Mouse (Mus musculus): ENCODE measurements around the gene Capn10.

Gene Capn10

DNA sequence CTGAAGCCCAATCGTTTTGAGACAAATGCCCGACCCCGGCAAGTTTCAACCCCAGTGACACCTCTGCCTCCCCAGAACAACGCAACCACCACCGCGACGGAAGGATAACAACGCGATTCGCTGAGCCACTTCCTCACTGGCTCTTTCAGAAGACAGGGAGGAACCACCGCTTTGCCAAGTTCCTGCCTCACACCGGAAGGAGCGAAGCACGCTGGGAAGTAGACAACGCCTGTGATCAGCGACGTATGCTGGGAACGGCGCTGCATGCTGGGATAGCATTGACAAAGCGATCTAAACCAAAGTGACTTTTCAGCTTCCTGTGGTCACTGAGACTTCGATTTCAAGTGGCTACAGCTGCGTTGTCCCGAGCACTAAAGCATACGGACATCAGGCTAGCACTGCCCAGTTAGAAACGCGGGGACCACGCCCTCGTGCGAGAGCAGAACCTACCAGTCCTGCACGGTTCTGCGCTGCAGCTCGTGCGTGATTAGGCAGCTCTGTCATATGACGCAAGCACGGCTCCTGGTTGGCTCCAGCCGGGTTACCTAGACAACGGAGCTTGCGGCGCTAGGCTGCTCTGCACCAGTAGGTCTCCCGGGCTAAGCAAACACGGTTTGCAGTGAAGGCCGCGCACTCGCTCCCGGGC lies at the start of gene Capn10:
TSS of gene Capn10 (plus strand) at position 195 of the 646 bp plus-strand sequence.
- DNase-seq (ENCODE audit: low spot score in 2 of 2): peak; percentile 92 to 94

DNA sequence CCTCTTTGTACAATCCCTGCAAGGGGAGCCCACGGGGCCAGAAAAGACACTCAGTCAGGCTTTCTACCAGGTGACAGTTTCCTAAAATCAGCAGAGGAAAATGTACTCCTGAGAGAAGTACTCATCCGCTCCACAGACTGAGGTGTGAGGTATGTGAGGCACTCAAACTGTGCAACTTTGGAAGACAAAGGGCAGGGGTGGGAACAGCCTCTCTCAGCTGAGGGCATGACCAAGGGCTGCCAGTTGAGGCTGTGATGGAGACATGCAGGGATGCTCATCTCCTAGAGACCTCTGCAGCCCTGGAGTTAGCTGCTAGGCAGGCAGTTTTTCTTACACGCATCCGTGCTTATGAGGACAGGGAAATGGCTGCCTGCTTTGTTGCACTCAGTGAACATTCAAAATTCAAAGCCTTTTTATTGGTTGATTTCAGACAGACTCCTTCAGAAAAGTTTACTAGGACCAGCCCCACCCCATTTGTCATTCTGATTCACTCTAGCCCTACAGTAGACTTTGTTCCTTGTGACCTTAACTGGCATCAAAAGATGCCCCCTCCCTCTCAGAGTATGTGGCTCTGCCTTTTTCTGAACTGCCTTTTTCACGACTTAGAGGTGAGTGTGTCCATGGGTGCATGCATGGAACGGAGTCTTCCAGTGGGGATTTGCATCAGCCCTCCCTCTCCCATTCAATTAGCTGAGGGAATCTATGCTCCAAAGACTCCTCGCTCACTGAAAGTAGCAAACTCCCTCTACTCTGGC lies 45.1 kb upstream of the Capn10 start:
- DNase-seq (ENCODE audit: low spot score in 2 of 2): no peak

DNA sequence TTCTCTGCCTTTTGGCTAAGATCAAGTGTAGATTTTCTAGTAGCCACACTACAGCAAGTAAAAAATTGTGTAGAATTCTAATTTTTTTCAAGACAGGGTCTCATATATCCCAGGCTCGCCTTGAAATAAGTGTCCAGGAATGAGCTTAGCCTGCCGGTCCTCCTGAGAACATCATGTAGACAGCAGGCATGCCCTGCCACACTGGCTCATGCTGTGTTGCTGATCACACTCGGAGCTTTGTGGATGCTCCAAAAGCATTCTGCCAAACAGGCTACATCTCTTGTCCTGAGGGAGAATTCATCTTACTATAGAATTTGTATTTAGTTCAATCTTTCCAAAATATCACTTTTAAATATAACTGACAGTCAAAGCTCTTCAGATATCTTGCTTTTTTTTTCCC lies 41.4 kb upstream of the Capn10 start:
- no peak for DNase-seq (ENCODE audit: low spot score in 2 of 2)

DNA sequence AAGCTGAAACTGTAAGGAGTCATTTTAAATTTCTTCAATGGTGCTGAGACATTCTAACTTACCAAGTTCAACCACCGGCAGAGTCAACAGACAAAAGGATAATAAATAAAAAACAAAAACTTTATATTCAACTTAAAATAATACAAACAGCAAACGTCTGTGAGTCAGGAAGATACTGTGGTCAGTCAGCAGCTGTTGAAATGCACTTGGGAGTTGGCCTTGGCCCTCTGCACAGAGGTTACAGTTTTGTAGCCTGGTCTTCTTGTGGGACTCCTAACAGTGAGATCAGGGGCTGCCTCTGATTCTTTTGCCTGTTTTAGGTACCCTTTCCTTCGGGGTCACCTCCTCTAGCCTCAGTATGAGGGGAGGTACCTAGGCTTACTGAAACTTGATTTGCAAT lies 40.3 kb upstream of the Capn10 start:
- no peak for DNase-seq (ENCODE audit: low spot score in 2 of 2)

DNA sequence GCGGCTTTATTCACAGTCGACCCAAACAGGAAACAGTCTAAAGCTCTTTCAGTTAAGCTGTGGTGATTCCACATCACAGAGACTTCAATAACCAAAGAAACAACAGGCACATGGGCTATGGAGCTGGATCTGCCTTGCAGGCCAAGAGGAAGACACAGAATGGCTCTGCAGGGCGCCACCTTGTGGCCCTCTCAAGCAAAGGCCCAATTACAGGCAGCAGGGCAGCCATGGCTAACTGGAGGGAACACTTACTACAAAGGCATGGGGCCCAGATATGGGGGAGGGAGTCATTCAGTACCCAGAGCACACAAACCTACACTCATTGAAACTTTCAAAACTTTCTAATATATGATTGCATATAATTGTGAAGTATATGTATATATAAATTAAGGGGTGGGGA lies 39.1 kb upstream of the Capn10 start:
- peak; percentile 69 to 79 for DNase-seq (ENCODE audit: low spot score in 2 of 2)

DNA sequence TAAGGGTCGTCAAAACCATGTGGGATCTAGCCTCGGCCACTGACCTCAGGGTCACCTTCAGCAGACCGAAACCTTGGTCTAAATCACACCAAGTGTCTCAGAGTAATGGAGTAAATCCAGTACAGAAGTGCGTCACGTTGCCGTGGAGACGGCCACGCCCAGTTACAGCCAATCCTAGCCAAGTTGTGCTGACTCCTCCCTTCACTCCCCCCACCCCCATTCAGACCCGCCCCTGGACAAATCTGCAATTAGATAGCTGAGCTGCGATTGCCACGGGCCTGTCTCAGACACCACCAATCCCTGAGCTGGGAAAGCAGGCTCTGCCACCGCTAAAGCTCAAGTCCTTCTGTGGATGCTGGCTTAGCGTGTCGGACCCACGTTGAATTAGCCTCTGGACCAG lies 31.4 kb upstream of the Capn10 start, which contains the start of gene Ankmy1:
TSS of gene Ankmy1 (minus strand) at position 121 of the 400 bp plus-strand sequence.
- peak; percentile 58 to 71 for DNase-seq (ENCODE audit: low spot score in 2 of 2)

DNA sequence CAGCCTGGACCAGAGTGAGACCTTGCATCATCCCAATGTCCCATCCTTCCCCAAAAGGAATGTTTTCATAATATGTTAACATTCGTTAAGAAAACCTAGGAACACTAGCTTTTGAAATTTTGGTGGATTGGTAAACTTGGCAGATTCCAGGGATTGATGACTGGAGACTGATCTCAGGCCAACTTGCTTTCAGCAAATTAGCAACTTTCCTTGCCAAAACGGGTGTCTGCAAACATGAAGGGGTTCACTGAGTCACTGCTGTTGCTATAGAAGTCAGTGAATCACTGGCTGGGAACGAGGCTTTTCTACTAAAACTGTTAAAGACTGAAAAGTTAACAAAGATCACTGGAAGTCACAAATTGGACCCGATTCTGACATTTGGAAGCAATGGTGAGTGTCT lies 30.5 kb upstream of the Capn10 start:
- DNase-seq (ENCODE audit: low spot score in 2 of 2): no peak

DNA sequence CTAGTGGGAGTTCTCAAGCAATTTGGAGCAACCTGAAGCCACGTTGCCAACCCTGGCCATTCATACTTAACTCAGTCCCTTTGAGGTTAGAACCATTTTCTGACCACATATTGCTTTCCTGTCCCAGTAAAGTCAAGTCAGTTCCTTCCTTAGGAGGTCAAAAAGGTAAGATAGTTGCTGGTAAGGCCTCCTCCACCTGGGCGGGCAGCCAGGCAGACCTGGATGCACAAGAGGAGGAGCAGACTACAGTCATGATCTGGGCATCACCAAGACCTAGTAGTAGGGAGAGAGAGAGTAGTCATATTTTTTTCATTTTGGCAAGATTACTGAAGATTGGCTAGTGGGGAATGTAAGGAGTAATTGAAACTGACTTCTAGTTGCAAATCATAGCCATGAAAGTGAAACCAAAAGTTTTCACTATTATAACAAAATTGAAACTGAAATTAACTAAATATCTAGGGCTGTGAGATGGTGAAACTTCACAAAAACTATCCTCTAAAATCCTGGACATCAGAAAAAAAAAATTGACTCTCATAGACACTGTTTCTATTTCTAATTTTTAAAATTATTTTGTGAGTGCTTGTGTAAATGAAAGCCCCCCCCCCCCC lies 28.4 kb upstream of the Capn10 start:
- DNase-seq (ENCODE audit: low spot score in 2 of 2): no peak

DNA sequence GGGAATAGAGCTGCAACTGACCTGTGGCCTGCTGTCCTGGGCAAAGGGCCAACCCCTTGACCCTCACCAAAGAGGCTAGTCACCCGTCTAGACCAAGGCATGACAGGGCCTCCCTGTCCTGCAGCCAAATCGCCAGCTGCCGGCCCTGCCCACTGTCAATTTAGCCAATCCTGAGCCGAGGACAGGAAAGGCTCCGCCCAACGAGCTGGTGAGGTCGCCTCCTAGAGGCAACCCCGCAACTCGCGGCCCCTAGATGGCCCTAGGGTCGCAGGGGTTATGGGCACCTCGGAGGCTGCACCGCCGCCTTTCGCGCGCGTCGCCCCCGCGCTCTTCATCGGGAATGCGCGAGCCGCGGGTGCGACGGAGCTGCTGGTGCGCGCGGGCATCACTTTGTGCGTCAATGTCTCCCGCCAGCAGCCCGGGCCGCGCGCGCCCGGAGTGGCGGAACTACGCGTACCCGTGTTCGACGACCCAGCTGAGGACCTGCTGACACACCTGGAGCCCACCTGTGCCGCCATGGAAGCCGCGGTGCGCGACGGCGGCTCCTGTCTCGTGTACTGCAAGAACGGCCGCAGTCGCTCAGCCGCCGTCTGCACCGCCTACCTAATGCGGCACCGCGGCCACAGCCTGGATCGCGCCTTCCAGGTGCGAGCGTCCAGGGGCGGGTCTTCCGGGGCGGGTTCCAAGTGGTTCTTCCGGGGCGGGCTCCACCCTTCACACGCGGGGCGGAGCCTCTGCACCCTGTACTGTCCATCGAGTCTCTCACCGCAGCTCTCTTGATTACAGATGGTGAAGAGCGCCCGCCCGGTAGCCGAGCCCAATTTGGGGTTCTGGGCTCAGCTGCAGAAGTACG lies 27.2 kb upstream of the Capn10 start, which contains the start of gene Dusp28:
TSS of gene Dusp28 (plus strand) at position 203 of the 853 bp plus-strand sequence.
- peak; percentile 68 to 78 for DNase-seq (ENCODE audit: low spot score in 2 of 2)

DNA sequence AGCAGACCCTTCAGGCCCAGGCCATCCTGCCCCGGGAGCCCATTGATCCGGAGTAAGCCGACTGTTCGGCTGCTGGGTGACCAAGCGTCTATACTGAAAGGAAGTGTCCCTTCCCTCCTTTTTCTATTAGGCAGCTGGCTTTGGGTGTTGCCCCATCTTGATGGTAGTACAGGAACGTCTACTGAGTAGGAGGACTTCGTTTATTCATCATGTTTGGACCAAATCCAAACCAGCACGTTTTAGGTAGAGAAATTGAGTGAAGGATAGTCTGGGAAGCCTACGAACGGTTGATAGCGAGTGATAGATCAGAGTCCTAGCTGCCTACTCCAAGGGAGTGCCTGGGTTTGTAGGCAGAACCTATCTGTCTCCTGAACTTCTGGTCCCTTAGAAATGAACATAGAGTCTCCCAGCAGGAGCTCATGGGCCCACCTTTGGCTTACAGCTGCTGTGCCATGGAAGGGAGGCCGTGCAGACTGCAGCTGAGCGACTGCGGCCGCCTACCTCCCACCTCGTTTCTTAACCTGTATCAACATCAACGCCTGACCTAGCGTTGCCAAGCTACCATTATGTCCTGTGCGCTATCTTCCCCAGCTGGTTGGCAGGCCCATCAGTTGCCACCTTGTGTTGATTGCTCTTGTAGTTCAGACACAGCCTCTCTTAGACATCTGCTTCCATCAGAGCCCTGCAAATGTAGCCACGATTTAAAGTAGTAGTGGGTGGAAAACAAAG lies 26.4 kb upstream of the Capn10 start:
- no peak for DNase-seq (ENCODE audit: low spot score in 2 of 2)

DNA sequence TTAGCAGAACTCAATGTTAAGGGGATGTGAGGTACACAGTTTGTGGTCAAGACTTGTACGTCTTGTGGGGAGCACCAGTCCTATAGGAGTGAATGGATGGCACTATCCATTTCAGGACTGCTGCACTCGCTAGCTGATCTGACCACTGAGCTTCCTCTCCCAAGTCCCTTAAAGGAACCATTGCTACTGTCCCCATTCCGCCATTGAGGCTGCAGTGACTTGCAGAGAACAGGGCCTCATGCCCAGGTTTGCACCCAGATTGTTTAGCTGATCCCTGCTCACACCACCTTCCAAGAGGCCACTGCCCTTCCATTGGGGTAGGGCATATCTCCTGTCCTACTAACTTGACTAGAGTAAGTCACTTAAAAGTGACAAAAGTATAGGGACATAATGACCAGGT lies 25.5 kb upstream of the Capn10 start:
- no peak for DNase-seq (ENCODE audit: low spot score in 2 of 2)

DNA sequence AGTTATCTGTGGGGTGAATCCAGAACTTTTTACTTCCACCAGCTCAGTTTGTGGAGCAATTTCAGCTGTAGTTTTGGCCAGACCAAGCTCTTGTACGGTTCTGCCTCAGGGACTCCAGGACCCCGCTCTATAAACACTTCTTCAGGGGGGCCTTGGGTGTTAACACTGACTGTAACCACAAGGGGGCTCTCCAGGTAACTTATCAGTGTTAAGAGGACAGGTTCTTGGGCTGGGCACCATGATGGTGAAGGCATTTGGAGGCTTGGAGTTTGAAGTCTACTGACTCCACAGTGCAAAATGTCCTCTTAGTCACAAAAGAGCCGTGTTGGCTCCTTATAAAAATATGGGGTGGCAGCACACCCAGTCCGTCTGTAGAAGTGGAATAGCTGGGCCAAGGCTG lies 25.1 kb upstream of the Capn10 start:
- no peak for DNase-seq (ENCODE audit: low spot score in 2 of 2)

DNA sequence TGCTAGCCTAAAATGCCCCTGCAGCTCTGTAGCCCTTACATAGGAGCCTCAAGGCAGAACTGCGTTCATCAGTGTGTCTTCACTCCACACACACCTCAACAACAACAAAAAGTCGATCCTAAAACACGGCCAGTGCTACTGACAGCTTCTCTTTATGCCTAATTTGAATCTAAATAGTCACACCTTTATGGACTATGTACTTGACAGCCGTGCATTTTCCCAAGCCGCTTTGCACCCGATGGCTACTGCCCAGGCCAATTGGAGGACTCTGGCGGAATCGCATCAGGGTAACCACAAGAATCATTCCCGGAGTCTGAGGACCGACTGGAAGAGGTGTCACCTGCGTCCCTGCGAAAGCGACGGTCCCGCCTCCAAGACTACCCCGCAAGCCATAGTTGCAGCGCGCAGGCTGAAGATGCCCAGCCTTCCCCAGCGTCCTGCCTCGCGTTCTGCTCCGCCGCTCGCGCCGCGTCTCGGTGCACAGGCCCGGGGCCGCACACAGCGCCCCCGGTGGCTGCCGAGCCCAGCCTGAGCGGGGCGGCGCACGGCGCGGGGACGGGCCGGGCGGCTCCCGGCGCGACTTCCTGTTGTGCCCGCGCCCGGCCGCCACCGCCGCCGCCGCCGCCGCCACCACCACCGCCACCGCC lies 23.8 kb upstream of the Capn10 start, which contains the start of gene Rnpepl1:
TSS of gene Rnpepl1 (plus strand) at position 545 of the 647 bp plus-strand sequence.
- peak; percentile 58 to 70 for DNase-seq (ENCODE audit: low spot score in 2 of 2)

DNA sequence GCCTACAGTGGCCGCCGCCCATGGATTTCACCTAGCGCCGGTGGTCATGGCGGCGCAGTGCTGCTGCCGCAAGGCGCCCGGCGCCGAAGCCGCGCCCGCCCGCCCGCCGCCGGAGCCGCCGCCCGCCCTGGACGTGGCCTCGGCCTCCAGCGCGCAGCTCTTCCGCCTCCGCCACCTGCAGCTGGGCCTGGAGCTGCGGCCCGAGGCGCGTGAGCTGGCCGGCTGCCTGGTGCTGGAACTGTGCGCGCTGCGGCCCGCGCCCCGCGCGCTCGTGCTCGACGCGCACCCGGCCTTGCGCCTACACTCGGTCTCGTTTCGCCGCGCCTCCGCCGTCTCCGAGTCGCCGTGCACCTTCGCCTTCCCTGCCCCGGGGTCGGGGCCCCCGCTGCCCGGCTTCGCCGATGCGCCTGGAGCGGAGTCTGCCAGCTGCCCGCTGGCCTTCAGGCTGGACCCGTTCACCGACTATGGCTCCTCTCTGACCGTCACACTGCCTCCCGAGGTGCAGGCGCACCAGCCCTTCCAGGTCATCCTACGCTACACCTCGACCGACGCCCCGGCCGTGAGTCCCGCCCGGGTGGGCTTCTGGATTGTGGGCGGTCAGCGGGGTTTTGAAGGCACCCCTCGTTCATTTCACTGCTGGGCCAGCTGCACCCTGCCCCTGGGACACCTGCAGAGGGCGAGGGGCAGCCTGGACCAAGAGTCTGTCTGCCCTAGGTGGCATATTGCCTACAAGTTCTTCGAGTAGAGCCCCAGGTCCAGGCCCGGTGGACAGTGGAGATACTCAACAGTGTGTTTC lies 23.1 kb upstream of the Capn10 start:
- peak; percentile 51 to 61 for DNase-seq (ENCODE audit: low spot score in 2 of 2)

DNA sequence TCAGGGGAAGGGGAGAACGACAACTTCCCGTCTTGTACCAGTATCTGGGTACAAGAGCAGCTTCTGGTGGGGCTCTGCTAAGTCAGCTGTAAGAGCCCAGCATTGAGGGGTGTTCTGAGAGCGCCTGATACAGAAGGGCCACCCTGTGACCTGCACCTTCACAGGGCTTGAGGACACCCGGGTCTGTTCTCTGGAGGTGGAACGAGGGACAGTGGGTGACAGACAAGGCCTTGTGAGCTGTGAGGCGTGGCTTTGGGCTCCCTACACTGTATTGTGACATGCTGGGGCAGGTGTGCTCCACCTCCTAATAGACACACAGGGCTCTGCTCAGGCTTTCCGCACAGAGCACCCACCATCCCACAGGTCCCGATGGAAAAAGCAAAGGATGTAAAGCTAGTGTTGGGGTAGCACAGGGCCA lies 22.4 kb upstream of the Capn10 start:
- peak in 1 of 2 experiments; percentile 15 for DNase-seq (ENCODE audit: low spot score in 2 of 2)

DNA sequence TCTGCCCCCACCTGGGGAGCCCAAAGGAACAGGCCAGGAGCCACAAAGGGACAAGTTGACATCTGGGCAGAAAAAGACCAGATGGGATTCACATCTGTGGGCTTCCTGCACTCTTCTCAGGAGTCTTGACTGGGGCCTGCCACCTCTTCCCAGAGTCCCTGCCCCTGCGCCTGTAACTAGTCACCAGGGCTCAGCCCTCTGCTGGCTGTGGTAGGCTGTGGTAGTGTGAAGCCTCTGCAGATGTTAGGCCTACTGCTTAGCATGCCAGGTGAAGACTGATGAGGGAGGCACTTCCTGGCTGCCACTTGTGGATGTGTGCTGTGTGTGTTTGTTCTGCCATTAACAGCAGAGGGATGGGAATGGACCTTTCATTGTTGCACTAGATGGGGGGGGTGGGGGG lies 21.9 kb upstream of the Capn10 start:
- DNase-seq (ENCODE audit: low spot score in 2 of 2): peak in 1 of 2 experiments; percentile 3

DNA sequence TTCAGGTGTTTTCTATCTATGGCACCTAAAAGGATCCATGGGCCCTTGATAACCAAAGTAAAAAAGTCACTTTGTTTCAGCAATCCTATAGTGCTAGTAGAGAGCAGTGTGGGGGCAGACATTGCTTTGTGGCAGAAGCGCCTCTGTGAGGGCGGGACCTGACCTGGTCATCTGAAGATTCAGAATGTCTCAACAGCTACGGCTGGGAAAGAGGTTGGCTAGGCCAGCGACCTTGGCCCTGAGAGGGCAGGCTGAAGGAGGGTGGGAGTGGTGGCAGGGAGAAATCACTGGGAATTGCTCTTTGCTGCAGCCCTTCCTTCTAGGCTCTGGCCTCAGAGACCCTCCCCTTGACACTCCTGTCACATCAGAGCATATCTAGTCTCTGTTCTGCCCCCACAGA lies 19.9 kb upstream of the Capn10 start:
- DNase-seq (ENCODE audit: low spot score in 2 of 2): peak in 1 of 2 experiments; percentile 2

DNA sequence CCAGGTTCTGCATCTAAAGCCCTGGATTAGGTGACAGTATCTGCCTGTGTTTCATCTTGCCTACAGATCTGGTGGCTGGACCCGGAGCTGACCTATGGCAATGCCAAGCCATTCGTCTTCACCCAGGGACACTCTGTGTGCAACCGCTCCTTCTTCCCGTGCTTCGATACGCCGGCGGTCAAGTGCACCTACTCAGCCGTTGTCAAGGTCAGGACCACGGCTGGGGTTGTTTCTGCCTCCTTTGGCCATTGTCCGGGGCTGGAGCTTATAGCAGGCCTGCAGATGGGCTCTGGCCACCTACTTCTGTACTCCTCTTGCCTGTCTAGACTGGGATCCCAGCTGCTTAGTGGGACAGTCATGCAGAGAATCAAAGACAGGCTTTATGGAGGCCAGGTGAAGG lies 19.2 kb upstream of the Capn10 start:
- peak in 1 of 2 experiments; percentile 4 for DNase-seq (ENCODE audit: low spot score in 2 of 2)

DNA sequence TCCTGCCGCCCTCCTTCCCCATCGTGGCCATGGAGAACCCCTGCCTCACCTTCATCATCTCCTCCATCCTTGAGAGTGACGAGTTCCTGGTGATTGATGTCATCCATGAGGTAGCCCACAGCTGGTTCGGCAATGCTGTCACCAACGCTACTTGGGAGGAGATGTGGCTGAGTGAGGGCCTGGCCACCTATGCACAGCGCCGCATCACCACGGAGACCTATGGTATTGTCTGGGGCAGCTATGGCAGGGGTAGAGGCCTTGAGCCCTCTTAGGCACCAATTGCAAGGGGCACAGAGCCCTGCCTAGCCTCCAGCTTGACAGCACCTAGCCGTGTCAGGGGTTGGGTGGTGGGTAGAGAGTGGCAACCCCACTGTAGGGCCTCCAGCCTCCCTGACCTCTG lies 17.5 kb upstream of the Capn10 start:
- DNase-seq (ENCODE audit: low spot score in 2 of 2): peak in 1 of 2 experiments; percentile 2

DNA sequence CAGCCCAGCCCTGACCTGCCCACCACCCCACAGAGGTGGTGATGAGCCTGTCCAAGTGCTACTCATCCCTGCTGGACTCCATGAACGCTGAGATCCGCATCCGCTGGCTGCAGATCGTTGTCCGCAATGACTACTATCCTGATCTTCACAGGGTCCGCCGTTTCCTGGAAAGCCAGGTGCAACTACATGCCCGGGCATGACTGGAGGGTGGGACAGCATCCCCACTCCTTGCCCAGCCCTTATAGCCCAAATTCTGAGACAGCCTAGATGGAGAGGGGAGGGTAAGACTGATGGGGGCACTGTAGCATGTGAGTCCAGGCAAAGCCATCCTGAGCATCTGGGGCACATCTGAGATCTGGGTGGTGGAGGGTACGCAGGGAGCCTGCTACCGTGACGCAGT lies 15.0 kb upstream of the Capn10 start:
- no peak for DNase-seq (ENCODE audit: low spot score in 2 of 2)

Data from frontal cortex, postnatal 14 days (tissue).